Mouse (Mus musculus): ENCODE measurements around the gene Ergic1. TPM values are rescaled to one million over a fixed set of nuclear protein-coding genes. Genes with fewer than 3 reads are reported as not detected.

The Ergic1 gene
- polyA plus RNA-seq, 1 experiment = 39.2 TPM

GRCm38 (mm10) chr17:26643456-26643855 is 82.2 kb downstream of the Ergic1 start:
- H3K27me3 ChIP-seq (ENCODE audit: control insufficient read depth, insufficient read depth, low read length) = no peaks in the 10 kb centered on the region
- no peaks in the 10 kb centered on the region for H3K4me1 ChIP-seq (ENCODE audit: control insufficient read depth, insufficient read depth, insufficient read length)
- WGBS = 94% methylated on average over 8 of the region's 8 CpGs
- peaks cover 11% of the 10 kb centered on the region; the same call in 1 of the 2 replicates for H3K36me3 ChIP-seq (ENCODE audit: control insufficient read depth, insufficient read depth, low read length)
- no peak for TF ChIP-seq CTCF (IDR thresholded peaks at IDR 0.05; ENCODE audit: extremely low read depth, insufficient read depth, insufficient read length, insufficient replicate concordance)
- no peak for TF ChIP-seq POLR2A (IDR thresholded peaks at IDR 0.05; ENCODE audit: low read depth, low read length)
- no peak for DNase-seq (ENCODE audit: low read depth in 1 of 2, low spot score in 2 of 2)
- H3K4me3 ChIP-seq (ENCODE audit: extremely low read depth, insufficient read depth, insufficient read length) = no peak overlapping the region
- H3K27ac ChIP-seq (ENCODE audit: insufficient read depth, low read length) = no peak overlapping the region

GRCm38 (mm10) chr17:26643993-26644392 is 82.7 kb downstream of the Ergic1 start:
- H3K27ac ChIP-seq (ENCODE audit: insufficient read depth, low read length) = no peak overlapping the region
- H3K27me3 ChIP-seq (ENCODE audit: control insufficient read depth, insufficient read depth, low read length) = no peaks in the 10 kb centered on the region
- TF ChIP-seq POLR2A (IDR thresholded peaks at IDR 0.05; ENCODE audit: low read depth, low read length) = no peak
- no peak for TF ChIP-seq CTCF (IDR thresholded peaks at IDR 0.05; ENCODE audit: extremely low read depth, insufficient read depth, insufficient read length, insufficient replicate concordance)
- no peak overlapping the region for H3K4me3 ChIP-seq (ENCODE audit: extremely low read depth, insufficient read depth, insufficient read length)
- WGBS = 95% methylated on average over 2 of the region's 2 CpGs
- no peak for DNase-seq (ENCODE audit: low read depth in 1 of 2, low spot score in 2 of 2)
- H3K36me3 ChIP-seq (ENCODE audit: control insufficient read depth, insufficient read depth, low read length) = peaks cover 11% of the 10 kb centered on the region; the same call in 1 of the 2 replicates
- no peaks in the 10 kb centered on the region for H3K4me1 ChIP-seq (ENCODE audit: control insufficient read depth, insufficient read depth, insufficient read length)

GRCm38 (mm10) chr17:26644509-26645410 is 83.5 kb downstream of the Ergic1 start:
- Histone ChIP-seq H3K27me3 (ENCODE audit: control insufficient read depth, insufficient read depth, low read length) (no peaks in the 10 kb centered on the region), H3K4me1 (ENCODE audit: control insufficient read depth, insufficient read depth, insufficient read length) (no peaks in the 10 kb centered on the region), H3K4me3 (ENCODE audit: extremely low read depth, insufficient read depth, insufficient read length) (no peak overlapping the region), H3K27ac (ENCODE audit: insufficient read depth, low read length) (no peak overlapping the region), H3K36me3 (ENCODE audit: control insufficient read depth, insufficient read depth, low read length) (peaks cover 11% of the 10 kb centered on the region; the same call in 1 of the 2 replicates)
- no peak for TF ChIP-seq POLR2A (IDR thresholded peaks at IDR 0.05; ENCODE audit: low read depth, low read length)
- TF ChIP-seq CTCF (IDR thresholded peaks at IDR 0.05; ENCODE audit: extremely low read depth, insufficient read depth, insufficient read length, insufficient replicate concordance) = no peak
- 91% methylated on average over 9 of the region's 9 CpGs for WGBS
- DNase-seq (ENCODE audit: low read depth in 1 of 2, low spot score in 2 of 2) = no peak

GRCm38 (mm10) chr17:26645411-26645854 is 84.1 kb downstream of the Ergic1 start:
- no peak overlapping the region for H3K4me3 ChIP-seq (ENCODE audit: extremely low read depth, insufficient read depth, insufficient read length)
- H3K4me1 ChIP-seq (ENCODE audit: control insufficient read depth, insufficient read depth, insufficient read length) = no peaks in the 10 kb centered on the region
- no peak for TF ChIP-seq POLR2A (IDR thresholded peaks at IDR 0.05; ENCODE audit: low read depth, low read length)
- TF ChIP-seq CTCF (IDR thresholded peaks at IDR 0.05; ENCODE audit: extremely low read depth, insufficient read depth, insufficient read length, insufficient replicate concordance) = no peak
- H3K36me3 ChIP-seq (ENCODE audit: control insufficient read depth, insufficient read depth, low read length) = peaks cover 11% of the 10 kb centered on the region; the same call in 1 of the 2 replicates
- 88% methylated on average over 8 of the region's 8 CpGs for WGBS
- DNase-seq (ENCODE audit: low read depth in 1 of 2, low spot score in 2 of 2) = no peak
- no peaks in the 10 kb centered on the region for H3K27me3 ChIP-seq (ENCODE audit: control insufficient read depth, insufficient read depth, low read length)
- H3K27ac ChIP-seq (ENCODE audit: insufficient read depth, low read length) = no peak overlapping the region

- DNase-seq (ENCODE audit: low read depth in 1 of 2, low spot score in 2 of 2) = no peak
- H3K4me3 ChIP-seq (ENCODE audit: extremely low read depth, insufficient read depth, insufficient read length) = no peak overlapping the region
- 74% methylated on average over 13 of the region's 13 CpGs for WGBS
- H3K27ac ChIP-seq (ENCODE audit: insufficient read depth, low read length) = no peak overlapping the region
- peaks cover 5% of the 10 kb centered on the region; the same call in 1 of the 2 replicates for H3K36me3 ChIP-seq (ENCODE audit: control insufficient read depth, insufficient read depth, low read length)
- H3K4me1 ChIP-seq (ENCODE audit: control insufficient read depth, insufficient read depth, insufficient read length) = no peaks in the 10 kb centered on the region
- no peaks in the 10 kb centered on the region for H3K27me3 ChIP-seq (ENCODE audit: control insufficient read depth, insufficient read depth, low read length)
- TF ChIP-seq CTCF (IDR thresholded peaks at IDR 0.05; ENCODE audit: extremely low read depth, insufficient read depth, insufficient read length, insufficient replicate concordance) = no peak
- TF ChIP-seq POLR2A (IDR thresholded peaks at IDR 0.05; ENCODE audit: low read depth, low read length) = no peak
Observed at GRCm38 (mm10) chr17:26647283-26647682, 86.0 kb downstream of the Ergic1 start.

GRCm38 (mm10) chr17:26649565-26649964 is 88.3 kb downstream of the Ergic1 start:
- H3K27ac ChIP-seq (ENCODE audit: insufficient read depth, low read length) = no peak overlapping the region
- 85% methylated on average over 4 of the region's 4 CpGs for WGBS

More at GRCm38 (mm10) chr17:26649565-26649964, 88.3 kb downstream of the Ergic1 start:
- Histone ChIP-seq H3K4me3 (ENCODE audit: extremely low read depth, insufficient read depth, insufficient read length) (no peak overlapping the region), H3K36me3 (ENCODE audit: control insufficient read depth, insufficient read depth, low read length) (no peaks in the 10 kb centered on the region), H3K4me1 (ENCODE audit: control insufficient read depth, insufficient read depth, insufficient read length) (no peaks in the 10 kb centered on the region), H3K27me3 (ENCODE audit: control insufficient read depth, insufficient read depth, low read length) (no peaks in the 10 kb centered on the region)
- no peak for TF ChIP-seq CTCF (IDR thresholded peaks at IDR 0.05; ENCODE audit: extremely low read depth, insufficient read depth, insufficient read length, insufficient replicate concordance)
- no peak for TF ChIP-seq POLR2A (IDR thresholded peaks at IDR 0.05; ENCODE audit: low read depth, low read length)
- no peak for DNase-seq (ENCODE audit: low read depth in 1 of 2, low spot score in 2 of 2)
